Mouse (Mus musculus): ENCODE measurements around the gene Mfap2. TPM values are rescaled to one million over a fixed set of nuclear protein-coding genes. Genes with fewer than 3 reads are reported as not detected.

Mfap2 gene
- polyA plus RNA-seq, 1 experiment from 2014 or later, result 512 TPM

- Histone ChIP-seq H3K4me2 (no peak overlapping the region), H3K9ac (replicated peaks) (no peak overlapping the region), H3K9me3 (no peaks in the 10 kb centered on the region), H3K36me3 (peaks cover 31% of the 10 kb centered on the region), H3K4me3 (replicated peaks) (no peak overlapping the region), H3K27me3 (no peaks in the 10 kb centered on the region), H3K4me1 (replicated peaks) (peaks cover 25% of the 10 kb centered on the region), H3K27ac (no peak overlapping the region)
- ATAC-seq (ENCODE audit: insufficient number of reproducible peaks, insufficient read depth, low FRiP score, low TSS enrichment, low read depth), result no peak
- 61% methylated on average over 7 of the region's 7 CpGs for WGBS
Observed at GRCm38 (mm10) chr4:140988706-140989290, 21.4 kb upstream of the Mfap2 start.

- no peak overlapping the region for H3K4me2 ChIP-seq
- no peak overlapping the region for H3K9ac ChIP-seq (replicated peaks)
- ATAC-seq (ENCODE audit: insufficient number of reproducible peaks, insufficient read depth, low FRiP score, low TSS enrichment, low read depth), result no peak
- peaks cover 25% of the 10 kb centered on the region for H3K4me1 ChIP-seq (replicated peaks)
- peaks cover 38% of the 10 kb centered on the region for H3K36me3 ChIP-seq
- no peaks in the 10 kb centered on the region for H3K27me3 ChIP-seq
- H3K4me3 ChIP-seq (replicated peaks), result no peak overlapping the region
- no peaks in the 10 kb centered on the region for H3K9me3 ChIP-seq
- 90% methylated on average over 14 of the region's 14 CpGs for WGBS
- no peak overlapping the region for H3K27ac ChIP-seq
Observed at GRCm38 (mm10) chr4:140989447-140989846, 20.8 kb upstream of the Mfap2 start.

GRCm38 (mm10) chr4:140992215-140992614 is 18.0 kb upstream of the Mfap2 start:
- no peak for ATAC-seq (ENCODE audit: insufficient number of reproducible peaks, insufficient read depth, low FRiP score, low TSS enrichment, low read depth)
- Histone ChIP-seq H3K36me3 (peaks cover 65% of the 10 kb centered on the region), H3K4me2 (no peak overlapping the region), H3K9me3 (no peaks in the 10 kb centered on the region), H3K27me3 (no peaks in the 10 kb centered on the region), H3K27ac (no peak overlapping the region), H3K4me3 (replicated peaks) (no peak overlapping the region), H3K9ac (replicated peaks) (no peak overlapping the region), H3K4me1 (replicated peaks) (peaks cover 19% of the 10 kb centered on the region)
- 86% methylated on average over 20 of the region's 20 CpGs for WGBS

- Histone ChIP-seq H3K9ac (replicated peaks) (no peak overlapping the region), H3K4me1 (replicated peaks) (0 out of 2 replicates have a peak, but pooled peaks cover 3% of the 10 kb centered on the region), H3K36me3 (peaks cover 79% of the 10 kb centered on the region), H3K27me3 (no peaks in the 10 kb centered on the region), H3K4me2 (no peak overlapping the region), H3K27ac (no peak overlapping the region), H3K9me3 (no peaks in the 10 kb centered on the region), H3K4me3 (replicated peaks) (no peak overlapping the region)
- ATAC-seq (ENCODE audit: insufficient number of reproducible peaks, insufficient read depth, low FRiP score, low TSS enrichment, low read depth), result no peak
- 88% methylated on average over 8 of the region's 8 CpGs for WGBS
Observed at GRCm38 (mm10) chr4:140993846-140994245, 16.4 kb upstream of the Mfap2 start.

- ATAC-seq (ENCODE audit: insufficient number of reproducible peaks, insufficient read depth, low FRiP score, low TSS enrichment, low read depth), result no peak
- Histone ChIP-seq H3K4me3 (replicated peaks) (no peak overlapping the region), H3K27ac (no peak overlapping the region), H3K4me2 (no peak overlapping the region), H3K9me3 (no peaks in the 10 kb centered on the region), H3K4me1 (replicated peaks) (no peaks in the 10 kb centered on the region), H3K27me3 (no peaks in the 10 kb centered on the region), H3K9ac (replicated peaks) (no peak overlapping the region), H3K36me3 (peaks cover 90% of the 10 kb centered on the region)
- WGBS, result 84% methylated on average over 8 of the region's 8 CpGs
Observed at GRCm38 (mm10) chr4:140995811-140996210, 14.4 kb upstream of the Mfap2 start.

- WGBS, result 94% methylated on average over 9 of the region's 9 CpGs
- no peak for ATAC-seq (ENCODE audit: insufficient number of reproducible peaks, insufficient read depth, low FRiP score, low TSS enrichment, low read depth)
Observed at GRCm38 (mm10) chr4:140996812-140997211, 13.4 kb upstream of the Mfap2 start.

GRCm38 (mm10) chr4:141005983-141006382 is 4.2 kb upstream of the Mfap2 start:
- H3K27ac ChIP-seq, result no peak overlapping the region
- WGBS, result 84% methylated on average over 13 of the region's 13 CpGs

More at GRCm38 (mm10) chr4:140996812-140997211, 13.4 kb upstream of the Mfap2 start:
- H3K27me3 ChIP-seq, result no peaks in the 10 kb centered on the region
- H3K9me3 ChIP-seq, result no peaks in the 10 kb centered on the region
- H3K27ac ChIP-seq, result no peak overlapping the region
- H3K4me2 ChIP-seq, result no peak overlapping the region
- H3K4me3 ChIP-seq (replicated peaks), result no peak overlapping the region
- H3K36me3 ChIP-seq, result peaks cover 97% of the 10 kb centered on the region
- no peaks in the 10 kb centered on the region for H3K4me1 ChIP-seq (replicated peaks)
- no peak overlapping the region for H3K9ac ChIP-seq (replicated peaks)

GRCm38 (mm10) chr4:141008028-141008427 is 2.2 kb upstream of the Mfap2 start:
- H3K4me2 ChIP-seq, result no peak overlapping the region
- no peak overlapping the region for H3K27ac ChIP-seq
- no peak overlapping the region for H3K4me3 ChIP-seq (replicated peaks)
- ATAC-seq (ENCODE audit: insufficient number of reproducible peaks, insufficient read depth, low FRiP score, low TSS enrichment, low read depth), result no peak
- H3K9ac ChIP-seq (replicated peaks), result no peak overlapping the region
- peaks cover 7% of the 10 kb centered on the region for H3K9me3 ChIP-seq
- 96% methylated on average over 8 of the region's 8 CpGs for WGBS
- peaks cover 64% of the 10 kb centered on the region for H3K36me3 ChIP-seq
- H3K4me1 ChIP-seq (replicated peaks), result peaks cover 23% of the 10 kb centered on the region
- no peaks in the 10 kb centered on the region for H3K27me3 ChIP-seq

More at GRCm38 (mm10) chr4:141005983-141006382, 4.2 kb upstream of the Mfap2 start:
- H3K4me3 ChIP-seq (replicated peaks), result no peak overlapping the region
- no peak overlapping the region for H3K9ac ChIP-seq (replicated peaks)
- no peaks in the 10 kb centered on the region for H3K27me3 ChIP-seq
- no peak overlapping the region for H3K4me2 ChIP-seq
- H3K9me3 ChIP-seq, result peaks cover 7% of the 10 kb centered on the region
- ATAC-seq (ENCODE audit: insufficient number of reproducible peaks, insufficient read depth, low FRiP score, low TSS enrichment, low read depth), result no peak
- peaks cover 72% of the 10 kb centered on the region for H3K36me3 ChIP-seq
- H3K4me1 ChIP-seq (replicated peaks), result 0 out of 2 replicates have a peak, but pooled peaks cover 6% of the 10 kb centered on the region

GRCm38 (mm10) chr4:141010526-141010925 is 308 bp downstream of the Mfap2 start:
- H3K27ac ChIP-seq, result peak overlapping the region; percentile 95

GRCm38 (mm10) chr4:141010941-141011429 is 767 bp downstream of the Mfap2 start:
- peaks cover 64% of the 10 kb centered on the region for H3K36me3 ChIP-seq
- ATAC-seq (ENCODE audit: insufficient number of reproducible peaks, insufficient read depth, low FRiP score, low TSS enrichment, low read depth), result peak; percentile 26
- peak overlapping the region; percentile 95 for H3K27ac ChIP-seq
- no peaks in the 10 kb centered on the region for H3K27me3 ChIP-seq
- H3K9ac ChIP-seq (replicated peaks), result peak overlapping the region; percentile 90
- peak overlapping the region; percentile 90 for H3K4me2 ChIP-seq
- peaks cover 25% of the 10 kb centered on the region for H3K4me1 ChIP-seq (replicated peaks)
- peaks cover 7% of the 10 kb centered on the region for H3K9me3 ChIP-seq
- peak overlapping the region; percentile 72 for H3K4me3 ChIP-seq (replicated peaks)
- 0% methylated on average over 17 of the region's 17 CpGs for WGBS

More at GRCm38 (mm10) chr4:141010526-141010925, 308 bp downstream of the Mfap2 start:
- Histone ChIP-seq H3K27me3 (no peaks in the 10 kb centered on the region), H3K9ac (replicated peaks) (peak overlapping the region; percentile 90), H3K4me2 (peak overlapping the region; percentile 90), H3K36me3 (peaks cover 64% of the 10 kb centered on the region), H3K9me3 (peaks cover 7% of the 10 kb centered on the region), H3K4me3 (replicated peaks) (peak overlapping the region; percentile 72), H3K4me1 (replicated peaks) (peaks cover 23% of the 10 kb centered on the region)
- WGBS, result under 1% methylated on average over 26 of the region's 26 CpGs
- peak; percentile 70 for ATAC-seq (ENCODE audit: insufficient number of reproducible peaks, insufficient read depth, low FRiP score, low TSS enrichment, low read depth)

- peaks cover 64% of the 10 kb centered on the region for H3K36me3 ChIP-seq
Observed at GRCm38 (mm10) chr4:141011556-141012328, 1.5 kb downstream of the Mfap2 start.

More at GRCm38 (mm10) chr4:141011556-141012328, 1.5 kb downstream of the Mfap2 start:
- no peaks in the 10 kb centered on the region for H3K27me3 ChIP-seq
- peaks cover 5% of the 10 kb centered on the region for H3K9me3 ChIP-seq
- peak overlapping the region; percentile 95 for H3K27ac ChIP-seq
- H3K9ac ChIP-seq (replicated peaks), result peak overlapping the region; percentile 90
- WGBS, result 28% methylated on average over 14 of the region's 14 CpGs
- H3K4me2 ChIP-seq, result peak overlapping the region; percentile 90
- peaks cover 25% of the 10 kb centered on the region for H3K4me1 ChIP-seq (replicated peaks)
- no peak; the same call in 1 of the 2 replicates for ATAC-seq (ENCODE audit: insufficient number of reproducible peaks, insufficient read depth, low FRiP score, low TSS enrichment, low read depth)
- H3K4me3 ChIP-seq (replicated peaks), result peak overlapping the region; percentile 72

All from limb, embryonic 12.5 days (tissue).